Mouse (Mus musculus) gastrocnemius, postnatal 14 days (tissue): ENCODE results near the gene Dnajc4. TPM values are rescaled to one million over a fixed set of nuclear protein-coding genes. Genes with fewer than 3 reads are reported as not detected.

Experiments used
- DNase-seq: peaks from one replicate; pipeline ENCODE4 v3.0.0; 2021; ENCODE audit warnings: mixed read lengths
- intact Hi-C: fragments of 180-260 bp; cut with DNase I; formaldehyde crosslinking; loops from one replicate; pipeline ENCODE4 v1.15.1; 2025; ENCODE audit warnings: low total_unique reads
- total RNA-seq, 2 experiments: library from RNA; stranded (reverse); gene quantifications; 2 replicates each; pipeline ENCODE4 v1.2.3; 2021

The Dnajc4 gene
- total RNA-seq, 2 experiments from 2014 or later, result 30.7 to 32.4 TPM

GRCm38 (mm10) chr19:6951994-6952711 is 40.2 kb downstream of the Dnajc4 start:
- intact Hi-C loops, result no loop called here
- DNase-seq, result peak; percentile 89

GRCm38 (mm10) chr19:6951381-6951968 is 40.9 kb downstream of the Dnajc4 start:
- intact Hi-C loops, result no loop called here
- peak; percentile 93 for DNase-seq

GRCm38 (mm10) chr19:6950613-6951153 is 41.7 kb downstream of the Dnajc4 start:
- DNase-seq, result no peak
- intact Hi-C loops, result no loop called here

GRCm38 (mm10) chr19:6949951-6950350 is 42.4 kb downstream of the Dnajc4 start:
- DNase-seq, result no peak
- intact Hi-C loops, result no loop called here

GRCm38 (mm10) chr19:6949532-6949931 is 42.8 kb downstream of the Dnajc4 start:
- DNase-seq, result no peak
- intact Hi-C loops, result no loop called here

- intact Hi-C loops, result no loop called here
Measured at GRCm38 (mm10) chr19:6948186-6948585, 44.2 kb downstream of the Dnajc4 start.

GRCm38 (mm10) chr19:6947742-6948141 is 44.6 kb downstream of the Dnajc4 start:
- no peak for DNase-seq
- intact Hi-C loops, result no loop called here

More at GRCm38 (mm10) chr19:6948186-6948585, 44.2 kb downstream of the Dnajc4 start:
- no peak for DNase-seq

GRCm38 (mm10) chr19:6943709-6944108 is 48.7 kb downstream of the Dnajc4 start:
- intact Hi-C loops, result no loop called here
- DNase-seq, result no peak

GRCm38 (mm10) chr19:6942764-6943163 is 49.6 kb downstream of the Dnajc4 start:
- intact Hi-C loops, result no loop called here

GRCm38 (mm10) chr19:6942249-6942691 is 50.1 kb downstream of the Dnajc4 start, which contains the start of gene Gpr137:
Gpr137 (minus strand) TSS chr19:6942480.
- intact Hi-C loops, result no loop called here
- DNase-seq, result peak; percentile 97

More at GRCm38 (mm10) chr19:6942764-6943163, 49.6 kb downstream of the Dnajc4 start:
- DNase-seq, result no peak

GRCm38 (mm10) chr19:6941372-6942248 is 50.8 kb downstream of the Dnajc4 start, which contains the start of gene Bad:
Bad (plus strand) TSS chr19:6941861.
- intact Hi-C loops, result no loop called here
- peak; percentile 94 for DNase-seq

- intact Hi-C loops, result no loop called here
- no peak for DNase-seq
Measured at GRCm38 (mm10) chr19:6940396-6941351, 51.7 kb downstream of the Dnajc4 start.

GRCm38 (mm10) chr19:6939106-6940002 is 53.0 kb downstream of the Dnajc4 start:
- intact Hi-C loops, result no loop called here
- no peak for DNase-seq

Other genes starting within 250 kb of the Dnajc4 start
- 1 to 10 TPM; 7.7 to 8.5 TPM for gene Rps6ka4, start 151.9 kb downstream of the Dnajc4 start, total RNA-seq
- under 1 TPM; 0.40 to 0.84 TPM for gene Ccdc88b, start 134.4 kb downstream of the Dnajc4 start, total RNA-seq
- 10 to 100 TPM; 34.6 to 38.9 TPM for gene Trmt112, start 82.9 kb downstream of the Dnajc4 start, total RNA-seq
- 100 to 1,000 TPM; 159 to 187 TPM for gene Prdx5, start 82.5 kb downstream of the Dnajc4 start, total RNA-seq
- gene Esrra, start 70.8 kb downstream of the Dnajc4 start, total RNA-seq, result 10 to 100 TPM; 47.7 to 52.0 TPM
- not detected for gene Catsperz, start 67.2 kb downstream of the Dnajc4 start, total RNA-seq
- gene Kcnk4, start 58.1 kb downstream of the Dnajc4 start, total RNA-seq, result not detected
- 10 to 100 TPM; 14.2 to 14.6 TPM for gene Bad, start 50.7 kb downstream of the Dnajc4 start, total RNA-seq
- gene Gpr137, start 50.1 kb downstream of the Dnajc4 start, total RNA-seq, result 1 to 10 TPM; 8.9 to 9.9 TPM
- 100 to 1,000 TPM; 139 to 184 TPM for gene Ppp1r14b, start 17.6 kb downstream of the Dnajc4 start, total RNA-seq
- gene Plcb3, start 16.1 kb downstream of the Dnajc4 start, total RNA-seq, result 10 to 100 TPM; 10.9 to 11.6 TPM
- gene Fkbp2, start 12.1 kb downstream of the Dnajc4 start, total RNA-seq, result 10 to 100 TPM; 13.0 to 13.7 TPM
- gene Vegfb, start 4.9 kb downstream of the Dnajc4 start, total RNA-seq, result 100 to 1,000 TPM in 1 of 2 experiments, 10 to 100 TPM in 1; 90.8 to 118 TPM
- gene Nudt22, start 3.5 kb upstream of the Dnajc4 start, total RNA-seq, result 10 to 100 TPM; 15.7 to 18.9 TPM
- gene Trpt1, start 3.6 kb upstream of the Dnajc4 start, total RNA-seq, result 10 to 100 TPM; 19.7 to 20.1 TPM
- gene Fermt3, start 26.9 kb upstream of the Dnajc4 start, total RNA-seq, result 1 to 10 TPM; 2.0 to 2.2 TPM
- gene Stip1, start 47.4 kb upstream of the Dnajc4 start, total RNA-seq, result 10 to 100 TPM; 80.3 to 92.4 TPM
- 100 to 1,000 TPM; 187 to 192 TPM for gene Macrod1, start 64.2 kb upstream of the Dnajc4 start, total RNA-seq
- under 1 TPM; 0.27 to 0.51 TPM for gene Flrt1, start 113.2 kb upstream of the Dnajc4 start, total RNA-seq
- gene Otub1, start 213.7 kb upstream of the Dnajc4 start, total RNA-seq, result 10 to 100 TPM; 52.6 to 62.6 TPM
- gene Cox8a, start 225.0 kb upstream of the Dnajc4 start, total RNA-seq, result 100 to 1,000 TPM; 167 TPM
- gene Naa40, start 248.6 kb upstream of the Dnajc4 start, total RNA-seq, result 10 to 100 TPM in 1 of 2 experiments, 1 to 10 TPM in 1; 9.1 to 11.7 TPM